ENCODE assay signal across 18 mouse cellular contexts in the genomic region with DNA sequence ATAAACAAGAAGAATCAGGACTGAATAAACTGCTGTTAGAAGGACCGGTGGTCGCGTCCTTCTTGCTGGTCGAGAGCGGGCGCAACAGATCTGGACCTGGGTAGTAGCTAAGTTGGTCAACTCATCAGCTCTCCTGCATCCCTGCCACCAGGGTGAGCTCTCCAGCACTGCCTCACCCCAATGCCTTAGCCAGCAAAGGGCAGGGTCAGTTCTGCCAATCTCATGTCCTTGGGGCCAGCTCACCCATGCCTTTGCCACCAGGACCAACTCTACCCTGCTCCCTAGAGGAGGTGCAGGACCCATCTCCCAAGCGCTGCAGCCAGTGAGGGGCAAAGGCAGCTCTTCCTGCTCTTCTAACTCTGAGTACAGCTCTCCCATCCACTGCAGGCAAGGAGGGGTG. TPM values are rescaled to one million over a fixed set of nuclear protein-coding genes. Genes with fewer than 3 reads are reported as not detected.
DNase-seq lines count a peak whose midpoint lies in the region; ATAC-seq lines count a peak whose summit lies in the region.
"Had no signal": no experiment of that assay in that cellular context is flagged by ENCODE, and none has a peak within 500 bp of the region (broad histone marks: within the 10 kb centered on the region; RNA-seq: fewer than 3 reads in every experiment).

No protein-coding gene starts in this region.

- peak; percentile 7 to 36 for DNase-seq in adrenal gland, postnatal 36 days
- DNase-seq in adrenal gland, postnatal 4 days (ENCODE audit: low spot score in 2 of 2) = no peak
- DNase-seq in lung, postnatal 36 days = peak; percentile 8
- no peak for DNase-seq in lung, adult 18-20 months
- peak; percentile 30 for DNase-seq in testis, postnatal 14 days (ENCODE audit: low spot score)
- DNase-seq in layer of hippocampus, adult 9-11 months = no peak
- DNase-seq in frontal cortex, postnatal 14 days (ENCODE audit: low spot score in 2 of 2) = no peak
- DNase-seq: cerebellum, adult 9-10 months; gastrocnemius, postnatal 25 days; midbrain, embryonic 14.5 days; thymus, postnatal 25 days had no signal

- H3K4me3 ChIP-seq in liver, embryonic 16.5 days (ENCODE audit: low read depth, low read length) = no peak overlapping the region
- H3K4me3 ChIP-seq: erythroblast, embryonic 14.5 days; hindbrain, embryonic 12.5 days; limb, embryonic 12.5 days; lung, embryonic 15.5 days had no signal

- ATAC-seq in liver, embryonic 16.5 days (ENCODE audit: low read depth) = peak; percentile 32; the same call in 1 of the 2 replicates
- ATAC-seq: forebrain, embryonic 14.5 days had no signal

- no peak overlapping the region for H3K9ac ChIP-seq in liver, embryonic 16.5 days (ENCODE audit: low read depth, low read length)
- H3K9ac ChIP-seq: hindbrain, embryonic 12.5 days; limb, embryonic 12.5 days; lung, embryonic 15.5 days had no signal

- 81% methylated on average over 7 of the region's 7 CpGs for WGBS in liver, embryonic 16.5 days (ENCODE audit: insufficient replicate concordance)

- no peaks in the 10 kb centered on the region for H3K9me3 ChIP-seq in liver, embryonic 16.5 days (replicated peaks; ENCODE audit: control insufficient read depth, low read length)
- H3K9me3 ChIP-seq: hindbrain, embryonic 12.5 days; limb, embryonic 12.5 days; lung, embryonic 15.5 days had no signal

- no peaks in the 10 kb centered on the region for H3K27me3 ChIP-seq in liver, embryonic 16.5 days (ENCODE audit: control insufficient read depth, insufficient read depth, low read depth, low read length)
- H3K27me3 ChIP-seq: hindbrain, embryonic 12.5 days; limb, embryonic 12.5 days; lung, embryonic 15.5 days had no signal

- H3K27ac ChIP-seq in liver, embryonic 16.5 days (ENCODE audit: low read length) = no peak overlapping the region
- H3K27ac ChIP-seq: hindbrain, embryonic 12.5 days; limb, embryonic 12.5 days; lung, embryonic 15.5 days; macrophage had no signal

- H3K36me3 ChIP-seq in liver, embryonic 16.5 days (ENCODE audit: control insufficient read depth, insufficient read depth) = no peaks in the 10 kb centered on the region
- H3K36me3 ChIP-seq: hindbrain, embryonic 12.5 days; limb, embryonic 12.5 days; lung, embryonic 15.5 days had no signal

- H3K4me1 ChIP-seq in liver, embryonic 16.5 days (ENCODE audit: control insufficient read depth, low read depth, low read length) = no peaks in the 10 kb centered on the region
- H3K4me1 ChIP-seq: hindbrain, embryonic 12.5 days; limb, embryonic 12.5 days; lung, embryonic 15.5 days had no signal

- H3K4me2 ChIP-seq in liver, embryonic 16.5 days (ENCODE audit: low read depth, low read length) = no peak overlapping the region
- H3K4me2 ChIP-seq: hindbrain, embryonic 12.5 days; limb, embryonic 12.5 days; lung, embryonic 15.5 days had no signal

RNA-seq across cellular contexts. Expression of a gene that starts 52.2 kb away (rescaled TPM):
- 10 to 100 TPM; 73.8 to 81.3 TPM for total RNA-seq in adrenal gland, postnatal 36 days (2021)
- total RNA-seq in adrenal gland, postnatal 4 days (2021) = 10 to 100 TPM; 66.8 to 67.5 TPM
- 92.3 and 93.3 TPM in 2 replicates for polyA plus RNA-seq in liver, embryonic 16.5 days (2015; fragmentation: Nextera tagmentation; extraction: Ambion mirVana)

Comparison
In these comparisons a context has a peak if more than half of its experiments do, and no peak if none do; other contexts are left out.
1. DNase-seq: peak in adrenal gland, postnatal 36 days (2 of 2), lung, postnatal 36 days (single experiment) and testis, postnatal 14 days (single experiment); none in adrenal gland, postnatal 4 days (0 of 2), lung, adult 18-20 months (0 of 2), layer of hippocampus, adult 9-11 months (single experiment) and frontal cortex, postnatal 14 days (0 of 2).